Mouse (Mus musculus): ENCODE measurements around the gene Sh2d6. TPM values are rescaled to one million over a fixed set of nuclear protein-coding genes. Genes with fewer than 3 reads are reported as not detected.
A peak's percentile ranks its signal among the peaks of the same experiment; 100 is the strongest.

Gene Sh2d6
- polyA plus RNA-seq, 1 experiment from 2014 or later = 0.24 TPM

- Histone ChIP-seq H3K4me1 (replicated peaks; ENCODE audit: control insufficient read depth, insufficient read depth, low read length) (no peaks in the 10 kb centered on the region), H3K4me2 (replicated peaks) (no peak overlapping the region), H3K36me3 (replicated peaks; ENCODE audit: control insufficient read depth, insufficient read depth) (no peaks in the 10 kb centered on the region), H3K4me3 (replicated peaks; ENCODE audit: low read length) (no peak overlapping the region), H3K9me3 (ENCODE audit: control insufficient read depth, low read length) (no peaks in the 10 kb centered on the region), H3K9ac (no peak overlapping the region), H3K27me3 (ENCODE audit: control insufficient read depth, insufficient read depth, low read length) (no peaks in the 10 kb centered on the region), H3K27ac (no peak overlapping the region)
- ATAC-seq (ENCODE audit: low FRiP score) (no peak), DNase-seq (ENCODE audit: low spot score) (no peak)
- 87% methylated on average over 3 of the region's 3 CpGs for WGBS
Measured at GRCm38 (mm10) chr6:72477621-72478020, 43.9 kb downstream of the Sh2d6 start.

GRCm38 (mm10) chr6:72476836-72477235 is 44.7 kb downstream of the Sh2d6 start:
- Histone ChIP-seq H3K9ac (no peak overlapping the region), H3K27me3 (ENCODE audit: control insufficient read depth, insufficient read depth, low read length) (no peaks in the 10 kb centered on the region), H3K36me3 (replicated peaks; ENCODE audit: control insufficient read depth, insufficient read depth) (no peaks in the 10 kb centered on the region), H3K4me2 (replicated peaks) (no peak overlapping the region), H3K27ac (no peak overlapping the region), H3K9me3 (ENCODE audit: control insufficient read depth, low read length) (no peaks in the 10 kb centered on the region), H3K4me3 (replicated peaks; ENCODE audit: low read length) (no peak overlapping the region), H3K4me1 (replicated peaks; ENCODE audit: control insufficient read depth, insufficient read depth, low read length) (no peaks in the 10 kb centered on the region)
- WGBS = 91% methylated on average over 5 of the region's 5 CpGs
- ATAC-seq (ENCODE audit: low FRiP score) (no peak), DNase-seq (ENCODE audit: low spot score) (no peak)

- DNase-seq (ENCODE audit: low spot score) (no peak), ATAC-seq (ENCODE audit: low FRiP score) (no peak)
- WGBS = 92% methylated on average over 4 of the region's 4 CpGs
- no peaks in the 10 kb centered on the region for H3K36me3 ChIP-seq (replicated peaks; ENCODE audit: control insufficient read depth, insufficient read depth)
- H3K27ac ChIP-seq = no peak overlapping the region
- H3K27me3 ChIP-seq (ENCODE audit: control insufficient read depth, insufficient read depth, low read length) = no peaks in the 10 kb centered on the region
- no peaks in the 10 kb centered on the region for H3K9me3 ChIP-seq (ENCODE audit: control insufficient read depth, low read length)
- H3K9ac ChIP-seq = no peak overlapping the region
- H3K4me2 ChIP-seq (replicated peaks) = no peak overlapping the region
- H3K4me1 ChIP-seq (replicated peaks; ENCODE audit: control insufficient read depth, insufficient read depth, low read length) = no peaks in the 10 kb centered on the region
- H3K4me3 ChIP-seq (replicated peaks; ENCODE audit: low read length) = no peak overlapping the region
Measured at GRCm38 (mm10) chr6:72475221-72475985, 46.1 kb downstream of the Sh2d6 start.

- H3K4me2 ChIP-seq (replicated peaks) = no peak overlapping the region
- H3K4me3 ChIP-seq (replicated peaks; ENCODE audit: low read length) = no peak overlapping the region
- H3K4me1 ChIP-seq (replicated peaks; ENCODE audit: control insufficient read depth, insufficient read depth, low read length) = no peaks in the 10 kb centered on the region
- ATAC-seq (ENCODE audit: low FRiP score) (no peak), DNase-seq (ENCODE audit: low spot score) (peak; percentile 30)
- WGBS = 68% methylated on average over 14 of the region's 14 CpGs
- H3K9me3 ChIP-seq (ENCODE audit: control insufficient read depth, low read length) = no peaks in the 10 kb centered on the region
- H3K27me3 ChIP-seq (ENCODE audit: control insufficient read depth, insufficient read depth, low read length) = no peaks in the 10 kb centered on the region
- no peak overlapping the region for H3K27ac ChIP-seq
- no peaks in the 10 kb centered on the region for H3K36me3 ChIP-seq (replicated peaks; ENCODE audit: control insufficient read depth, insufficient read depth)
- no peak overlapping the region for H3K9ac ChIP-seq
Measured at GRCm38 (mm10) chr6:72473264-72474041, 48.1 kb downstream of the Sh2d6 start.

GRCm38 (mm10) chr6:72466171-72466570 is 55.3 kb downstream of the Sh2d6 start:
- ATAC-seq (ENCODE audit: low FRiP score) (no peak), DNase-seq (ENCODE audit: low spot score) (no peak)
- no peak overlapping the region for H3K27ac ChIP-seq
- H3K9me3 ChIP-seq (ENCODE audit: control insufficient read depth, low read length) = no peaks in the 10 kb centered on the region
- no peak overlapping the region for H3K9ac ChIP-seq
- H3K4me2 ChIP-seq (replicated peaks) = no peak overlapping the region
- no peak overlapping the region for H3K4me3 ChIP-seq (replicated peaks; ENCODE audit: low read length)
- H3K4me1 ChIP-seq (replicated peaks; ENCODE audit: control insufficient read depth, insufficient read depth, low read length) = no peaks in the 10 kb centered on the region
- no peaks in the 10 kb centered on the region for H3K36me3 ChIP-seq (replicated peaks; ENCODE audit: control insufficient read depth, insufficient read depth)
- H3K27me3 ChIP-seq (ENCODE audit: control insufficient read depth, insufficient read depth, low read length) = no peaks in the 10 kb centered on the region
- 75% methylated on average over 4 of the region's 4 CpGs for WGBS

GRCm38 (mm10) chr6:72465361-72466157 is 55.9 kb downstream of the Sh2d6 start:
- H3K9ac ChIP-seq = no peak overlapping the region
- no peak overlapping the region for H3K4me2 ChIP-seq (replicated peaks)
- no peaks in the 10 kb centered on the region for H3K36me3 ChIP-seq (replicated peaks; ENCODE audit: control insufficient read depth, insufficient read depth)
- H3K4me1 ChIP-seq (replicated peaks; ENCODE audit: control insufficient read depth, insufficient read depth, low read length) = no peaks in the 10 kb centered on the region
- ATAC-seq (ENCODE audit: low FRiP score) (no peak), DNase-seq (ENCODE audit: low spot score) (no peak)
- H3K9me3 ChIP-seq (ENCODE audit: control insufficient read depth, low read length) = no peaks in the 10 kb centered on the region
- WGBS = 79% methylated on average over 8 of the region's 8 CpGs
- no peaks in the 10 kb centered on the region for H3K27me3 ChIP-seq (ENCODE audit: control insufficient read depth, insufficient read depth, low read length)
- H3K4me3 ChIP-seq (replicated peaks; ENCODE audit: low read length) = no peak overlapping the region
- no peak overlapping the region for H3K27ac ChIP-seq

Other genes with a start within 250 kb of the Sh2d6 start
- gene Sftpb, start 217.1 kb downstream of the Sh2d6 start, polyA plus RNA-seq (2014; fragmentation: Nextera tagmentation; extraction: Ambion mirVana) = 0.37 and 0.55 TPM in 2 replicates
- gene Usp39, start 176.5 kb downstream of the Sh2d6 start, polyA plus RNA-seq (2014; fragmentation: Nextera tagmentation; extraction: Ambion mirVana) = 54.3 and 58.2 TPM in 2 replicates
- gene 0610030E20Rik, start 174.4 kb downstream of the Sh2d6 start, polyA plus RNA-seq (2014; fragmentation: Nextera tagmentation; extraction: Ambion mirVana) = 13.7 and 15.9 TPM in 2 replicates
- 24.5 and 26.8 TPM in 2 replicates for gene Tmem150a, start 166.3 kb downstream of the Sh2d6 start, polyA plus RNA-seq (2014; fragmentation: Nextera tagmentation; extraction: Ambion mirVana)
- 127 and 136 TPM in 2 replicates for gene Rnf181, start 154.8 kb downstream of the Sh2d6 start, polyA plus RNA-seq (2014; fragmentation: Nextera tagmentation; extraction: Ambion mirVana)
- gene Vamp5, start 141.2 kb downstream of the Sh2d6 start, polyA plus RNA-seq (2014; fragmentation: Nextera tagmentation; extraction: Ambion mirVana) = 21.8 and 23.6 TPM in 2 replicates
- gene Vamp8, start 131.0 kb downstream of the Sh2d6 start, polyA plus RNA-seq (2014; fragmentation: Nextera tagmentation; extraction: Ambion mirVana) = 21.9 and 28.8 TPM in 2 replicates
- 7.4 and 10.9 TPM in 2 replicates for gene Ggcx, start 107.4 kb downstream of the Sh2d6 start, polyA plus RNA-seq (2014; fragmentation: Nextera tagmentation; extraction: Ambion mirVana)
- 336 and 338 TPM in 2 replicates for gene Mat2a, start 82.1 kb downstream of the Sh2d6 start, polyA plus RNA-seq (2014; fragmentation: Nextera tagmentation; extraction: Ambion mirVana)
- 8.1 and 10.3 TPM in 2 replicates for gene Capg, start 22.7 kb upstream of the Sh2d6 start, polyA plus RNA-seq (2014; fragmentation: Nextera tagmentation; extraction: Ambion mirVana)
- gene Elmod3, start 76.7 kb upstream of the Sh2d6 start, polyA plus RNA-seq (2014; fragmentation: Nextera tagmentation; extraction: Ambion mirVana) = 16.8 and 20.0 TPM in 2 replicates
- gene Retsat, start 76.8 kb upstream of the Sh2d6 start, polyA plus RNA-seq (2014; fragmentation: Nextera tagmentation; extraction: Ambion mirVana) = 6.2 and 6.6 TPM in 2 replicates
- gene Tgoln1, start 95.3 kb upstream of the Sh2d6 start, polyA plus RNA-seq (2014; fragmentation: Nextera tagmentation; extraction: Ambion mirVana) = 43.0 and 49.2 TPM in 2 replicates

Data from hindbrain, embryonic 14.5 days (tissue).